Mouse (Mus musculus) activated CD4-positive, CD25-positive, alpha-beta regulatory T cell (primary cell): ENCODE measurements around the gene Upp2. TPM values are rescaled to one million over a fixed set of nuclear protein-coding genes. Genes with fewer than 3 reads are reported as not detected.

ENCODE experiments used
- polyA plus RNA-seq, 2 experiments: library from polyadenylated mRNA; unstranded; fragments of 100-300 nt; shearing (Covaris generic); gene quantifications; one replicate each; pipeline ENCODE4 v1.2.1; 2017

Gene Upp2
- polyA plus RNA-seq = under 1 TPM in 1 of 2 experiments, not detected in 1; 0.42 TPM

DNA sequence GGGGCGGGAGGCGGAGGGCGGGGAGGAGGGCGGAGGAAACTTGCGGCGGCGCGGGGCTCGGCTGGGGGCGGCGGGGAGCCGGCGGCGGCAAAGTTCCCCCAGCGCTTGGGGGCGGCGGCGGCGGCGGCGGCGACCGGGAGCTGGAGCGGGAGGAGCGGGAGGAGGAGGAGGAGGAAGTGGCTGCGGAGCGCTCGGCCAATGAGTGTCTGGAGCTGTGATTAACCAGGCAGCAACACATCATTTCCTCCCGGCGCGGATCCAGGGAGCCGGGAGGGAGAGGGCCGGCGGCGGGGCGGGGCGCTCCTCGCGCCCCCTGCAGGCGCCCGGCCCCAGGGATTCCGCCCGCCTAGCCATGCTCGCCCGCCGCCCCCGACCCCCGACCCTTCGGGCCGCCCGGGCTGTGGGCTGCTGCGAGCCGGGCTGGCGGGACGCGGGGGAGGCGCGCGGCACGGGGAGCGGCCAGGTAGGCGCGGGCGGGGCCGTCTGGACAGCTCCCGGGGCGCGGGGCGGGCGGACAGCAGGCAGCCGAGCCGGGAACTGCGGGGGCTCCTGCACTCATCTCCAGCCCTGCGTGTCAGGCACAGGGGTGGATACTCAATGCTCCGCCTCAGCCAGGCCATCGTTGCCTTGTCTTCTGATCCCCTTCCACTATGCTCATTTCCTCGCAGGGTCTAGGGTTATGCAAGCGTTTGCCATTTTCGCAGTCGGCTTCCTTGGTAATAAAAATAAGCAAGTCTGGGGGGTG lies at the start of gene Upp2, which contains the start of gene Acvr1:
Gene Upp2 (plus strand): TSS at position 233 of the 745 bp plus-strand sequence.
Gene Acvr1 (minus strand): TSS at position 92 of the 745 bp plus-strand sequence.

Other genes starting within 250 kb of the Upp2 start
- 1 to 10 TPM in 1 of 2 experiments, under 1 TPM in 1; 0.42 to 1.4 TPM for gene Acvr1c, start 209.4 kb upstream of the Upp2 start, polyA plus RNA-seq
- under 1 TPM in 1 of 2 experiments, not detected in 1; 0.37 TPM for gene Gm17409, start 97.2 kb upstream of the Upp2 start, polyA plus RNA-seq
- gene Acvr1, start 141 bp upstream of the Upp2 start, polyA plus RNA-seq = 1 to 10 TPM in 1 of 2 experiments, under 1 TPM in 1; 0.93 to 1.2 TPM